Mouse (Mus musculus) testis, adult 2 months (tissue): ENCODE results near the gene Kndc1. TPM values are rescaled to one million over a fixed set of nuclear protein-coding genes. Genes with fewer than 3 reads are reported as not detected.

Experiments used
- H3K27ac ChIP-seq: fragments of 200-500 bp; 2 replicates; pipeline ENCODE4 v1.5.1; 2012; ENCODE audit warnings: low read depth, low read length; ENCODE audit not compliant: control insufficient read depth, insufficient read depth
- H3K27me3 ChIP-seq: fragments of 200-500 bp; 2 replicates; pipeline ENCODE4 v1.6.1; 2012; ENCODE audit warnings: mild to moderate bottlenecking, low read length, moderate library complexity; ENCODE audit not compliant: control insufficient read depth, insufficient read depth
- H3K36me3 ChIP-seq: fragments of 200-500 bp; 2 replicates; pipeline ENCODE4 v1.6.1; 2012; ENCODE audit warnings: mild to moderate bottlenecking, low read length; ENCODE audit not compliant: control insufficient read depth, insufficient read depth
- H3K4me1 ChIP-seq: fragments of 200-500 bp; 2 replicates; pipeline ENCODE4 v1.6.1; 2012; ENCODE audit warnings: low read length; ENCODE audit not compliant: control insufficient read depth, insufficient read depth
- H3K4me3 ChIP-seq: fragments of 200-500 bp; 2 replicates; pipeline ENCODE4 v1.5.1; 2012; ENCODE audit warnings: low read depth, mild to moderate bottlenecking, low read length, moderate library complexity, mixed read lengths; ENCODE audit not compliant: control insufficient read depth
- CTCF ChIP-seq: fragments of 200-500 bp; IDR thresholded peaks from 2 replicates; pipeline ENCODE4 v1.5.1; 2012; ENCODE audit warnings: low read depth, mild to moderate bottlenecking, inconsistent platforms, low read length, moderate library complexity; ENCODE audit not compliant: control insufficient read depth, insufficient read depth, insufficient replicate concordance
- POLR2A ChIP-seq: fragments of 200-500 bp; IDR thresholded peaks from 2 replicates; pipeline ENCODE4 v1.6.1; 2012; ENCODE audit warnings: low read depth, mild to moderate bottlenecking, inconsistent platforms, low read length, moderate library complexity; ENCODE audit not compliant: control insufficient read depth
- polyA plus RNA-seq: library from polyadenylated mRNA; depleted of rRNA; stranded (reverse); fragments of >200 nt; gene quantifications from 2 replicates; pipeline ENCODE4 v1.2.3, GENCODE M21; 2012

The Kndc1 gene
- polyA plus RNA-seq, 1 experiment: 3.9 TPM

GRCm38 (mm10) chr7:139975471-139975870 lies 81.0 kb downstream of the Kndc1 start:
- Histone ChIP-seq H3K4me3 (no peak overlapping the region), H3K36me3 (no peaks in the 10 kb centered on the region), H3K27me3 (no peaks in the 10 kb centered on the region), H3K4me1 (peaks cover 9% of the 10 kb centered on the region), H3K27ac (no peak overlapping the region)
- no peak for TF ChIP-seq POLR2A
- TF ChIP-seq CTCF: no peak

GRCm38 (mm10) chr7:139978278-139978892 lies 83.9 kb downstream of the Kndc1 start, which contains the start of gene 6430531B16Rik:
Gene 6430531B16Rik (minus strand): TSS chr7:139978755.
- Histone ChIP-seq H3K4me1 (peaks cover 9% of the 10 kb centered on the region), H3K36me3 (no peaks in the 10 kb centered on the region), H3K4me3 (peak within 1 kb of the TSS; percentile 96), H3K27me3 (no peaks in the 10 kb centered on the region), H3K27ac (peak within 1 kb of the TSS; percentile 89)
- TF ChIP-seq POLR2A (peak; percentile 75), CTCF (no peak)

- Histone ChIP-seq H3K4me1 (peaks cover 9% of the 10 kb centered on the region), H3K4me3 (peak overlapping the region; percentile 96), H3K27ac (peak overlapping the region; percentile 50), H3K36me3 (no peaks in the 10 kb centered on the region), H3K27me3 (no peaks in the 10 kb centered on the region)
- peak; percentile 30; the same call in 1 of the 2 replicates for TF ChIP-seq POLR2A
- TF ChIP-seq CTCF: no peak
Measured at GRCm38 (mm10) chr7:139979011-139979719, 84.7 kb downstream of the Kndc1 start.

- no peak overlapping the region for H3K27ac ChIP-seq
- H3K27me3 ChIP-seq: no peaks in the 10 kb centered on the region
- no peaks in the 10 kb centered on the region for H3K36me3 ChIP-seq
- peaks cover 9% of the 10 kb centered on the region for H3K4me1 ChIP-seq
- no peak overlapping the region for H3K4me3 ChIP-seq
- TF ChIP-seq POLR2A: no peak
- no peak for TF ChIP-seq CTCF
Measured at GRCm38 (mm10) chr7:139980778-139981177, 86.3 kb downstream of the Kndc1 start.

GRCm38 (mm10) chr7:139982058-139982457 lies 87.6 kb downstream of the Kndc1 start:
- Histone ChIP-seq H3K4me1 (peaks cover 9% of the 10 kb centered on the region), H3K4me3 (no peak overlapping the region), H3K36me3 (no peaks in the 10 kb centered on the region), H3K27ac (no peak overlapping the region), H3K27me3 (no peaks in the 10 kb centered on the region)
- no peak for TF ChIP-seq CTCF
- no peak for TF ChIP-seq POLR2A

- no peak overlapping the region for H3K4me3 ChIP-seq
- no peaks in the 10 kb centered on the region for H3K36me3 ChIP-seq
- no peaks in the 10 kb centered on the region for H3K27me3 ChIP-seq
- no peak overlapping the region for H3K27ac ChIP-seq
- TF ChIP-seq POLR2A (no peak), CTCF (no peak)
- H3K4me1 ChIP-seq: no peaks in the 10 kb centered on the region; the same call in 1 of the 2 replicates
Measured at GRCm38 (mm10) chr7:139984505-139984904, 90.0 kb downstream of the Kndc1 start.

GRCm38 (mm10) chr7:139988272-139988671 lies 93.8 kb downstream of the Kndc1 start:
- H3K36me3 ChIP-seq: no peaks in the 10 kb centered on the region
- TF ChIP-seq CTCF (no peak), POLR2A (no peak)
- H3K27ac ChIP-seq: no peak overlapping the region
- no peaks in the 10 kb centered on the region for H3K4me1 ChIP-seq
- H3K4me3 ChIP-seq: no peak overlapping the region
- no peaks in the 10 kb centered on the region for H3K27me3 ChIP-seq
